8 mouse cellular contexts compared by ENCODE assay signal in the genomic region with DNA sequence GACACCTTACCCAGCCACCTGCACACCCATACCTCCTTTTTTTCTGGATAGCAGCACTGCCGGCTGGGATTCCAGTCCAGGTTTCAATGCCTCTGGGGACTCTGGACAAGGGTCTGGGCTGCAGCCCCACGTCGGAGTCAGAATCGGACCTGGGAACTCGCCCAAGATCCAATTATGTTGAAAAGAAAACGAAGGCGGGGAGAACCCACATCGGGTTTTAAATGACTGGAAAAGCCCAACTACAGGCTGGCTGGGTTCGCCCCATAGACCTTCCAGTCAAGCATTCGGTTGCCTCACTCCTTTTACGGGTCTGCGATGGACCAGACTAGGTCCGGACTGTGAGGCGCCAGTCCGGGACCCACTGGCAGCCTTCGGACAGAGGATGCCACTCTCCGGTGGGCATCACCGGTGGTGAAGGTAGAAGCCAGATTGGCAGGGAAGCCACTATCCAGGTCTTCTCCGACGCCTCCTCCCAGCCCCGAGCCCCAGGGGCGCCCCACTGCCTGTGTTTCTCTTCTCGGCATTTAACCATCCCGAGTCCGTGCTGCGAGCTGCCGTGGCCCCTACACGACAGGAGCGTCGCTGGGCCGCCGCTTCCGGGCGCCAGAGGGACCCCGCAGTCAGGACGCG. TPM values are rescaled to one million over a fixed set of nuclear protein-coding genes. Genes with fewer than 3 reads are reported as not detected.
DNase-seq lines count a peak whose midpoint lies in the region; ATAC-seq and TF ChIP-seq lines count a peak whose summit lies in the region.

No protein-coding gene starts in this region.

- H3K9me3 ChIP-seq in lung, embryonic 15.5 days, result no peaks in the 10 kb centered on the region
- no peaks in the 10 kb centered on the region for H3K9me3 ChIP-seq in heart, embryonic 16.5 days (replicated peaks; ENCODE audit: control insufficient read depth, low read length)
- no peaks in the 10 kb centered on the region for H3K9me3 ChIP-seq in midbrain, embryonic 11.5 days (ENCODE audit: control insufficient read depth, low read length)

- TF ChIP-seq CTCF in lung, adult 2 months (IDR thresholded peaks at IDR 0.05; ENCODE audit: insufficient read depth, low read length), result no peak

- no peak overlapping the region for H3K27ac ChIP-seq in lung, embryonic 15.5 days
- no peak overlapping the region for H3K27ac ChIP-seq in heart, embryonic 16.5 days (ENCODE audit: low read length)
- no peak overlapping the region for H3K27ac ChIP-seq in midbrain, embryonic 11.5 days (ENCODE audit: low read depth, low read length)

- no peak for ATAC-seq in lung, embryonic 15.5 days (ENCODE audit: borderline replicate concordance, extremely low read depth, low FRiP score, low TSS enrichment)
- ATAC-seq in heart, embryonic 16.5 days (replicated peaks; ENCODE audit: extremely low read depth, insufficient read depth, low FRiP score), result no peak
- ATAC-seq in midbrain, embryonic 11.5 days (ENCODE audit: low FRiP score), result no peak
- ATAC-seq in activated CD4-positive, CD25-positive, alpha-beta regulatory T cell, adult 4 months, result no peak

- DNase-seq in adrenal gland, adult 18-20 months (ENCODE audit: low spot score in 2 of 2), result peak; percentile 18 to 25
- no peak for DNase-seq in adrenal gland, postnatal 36 days
- DNase-seq in lung, adult 2 months, result no peak
- DNase-seq in midbrain, embryonic 11.5 days (ENCODE audit: low spot score, missing footprints), result peak; percentile 96
- DNase-seq in adrenal gland, postnatal 4 days (ENCODE audit: low spot score in 2 of 2), result no peak

- WGBS in lung, embryonic 15.5 days, result 2% methylated on average over 36 of the region's 37 CpGs
- WGBS in lung, adult 2 months, result 3% methylated on average over 37 of the region's 37 CpGs
- WGBS in heart, embryonic 16.5 days, result 1% methylated on average over 37 of the region's 37 CpGs
- WGBS in midbrain, embryonic 11.5 days, result 1% methylated on average over 37 of the region's 37 CpGs

- peak overlapping the region; percentile 99 for H3K4me2 ChIP-seq in lung, embryonic 15.5 days
- H3K4me2 ChIP-seq in heart, embryonic 16.5 days (ENCODE audit: low read depth, low read length), result peak overlapping the region; percentile 99
- H3K4me2 ChIP-seq in midbrain, embryonic 11.5 days, result peak overlapping the region; percentile 46

- peak overlapping the region; percentile 52 for H3K4me3 ChIP-seq in lung, embryonic 15.5 days
- no peak overlapping the region for H3K4me3 ChIP-seq in lung, adult 2 months (replicated peaks; ENCODE audit: extremely low read depth, low read depth, low read length)
- peak overlapping the region; percentile 44 for H3K4me3 ChIP-seq in heart, embryonic 16.5 days (ENCODE audit: low read length)
- peak overlapping the region; percentile 17 for H3K4me3 ChIP-seq in midbrain, embryonic 11.5 days (ENCODE audit: low read depth, low read length)

- no peaks in the 10 kb centered on the region for H3K36me3 ChIP-seq in lung, embryonic 15.5 days
- no peaks in the 10 kb centered on the region for H3K36me3 ChIP-seq in heart, embryonic 16.5 days (ENCODE audit: control insufficient read depth, insufficient read depth)
- H3K36me3 ChIP-seq in midbrain, embryonic 11.5 days (ENCODE audit: control insufficient read depth, insufficient read depth, low read length), result no peaks in the 10 kb centered on the region

- no peak for TF ChIP-seq POLR2A in lung, adult 2 months (IDR thresholded peaks at IDR 0.05; ENCODE audit: borderline replicate concordance, extremely low read depth, low read depth, low read length)

- H3K27me3 ChIP-seq in lung, embryonic 15.5 days, result peaks cover 72% of the 10 kb centered on the region
- H3K27me3 ChIP-seq in heart, embryonic 16.5 days (ENCODE audit: control insufficient read depth, insufficient read depth, low read length), result peaks cover 73% of the 10 kb centered on the region
- peaks cover 74% of the 10 kb centered on the region for H3K27me3 ChIP-seq in midbrain, embryonic 11.5 days (ENCODE audit: control insufficient read depth, insufficient read depth, low read length)

- peaks cover 78% of the 10 kb centered on the region for H3K4me1 ChIP-seq in lung, embryonic 15.5 days
- peaks cover 16% of the 10 kb centered on the region for H3K4me1 ChIP-seq in lung, adult 2 months (ENCODE audit: control insufficient read depth, insufficient read depth, low read length)
- peaks cover 39% of the 10 kb centered on the region for H3K4me1 ChIP-seq in heart, embryonic 16.5 days (ENCODE audit: control insufficient read depth, insufficient read depth, low read length)
- H3K4me1 ChIP-seq in midbrain, embryonic 11.5 days (ENCODE audit: control insufficient read depth, insufficient read depth, low read length), result peaks cover 32% of the 10 kb centered on the region

- H3K9ac ChIP-seq in lung, embryonic 15.5 days, result peak overlapping the region; percentile 27
- no peak overlapping the region for H3K9ac ChIP-seq in heart, embryonic 16.5 days (ENCODE audit: low read length)
- peak overlapping the region; percentile 72 for H3K9ac ChIP-seq in midbrain, embryonic 11.5 days (ENCODE audit: low read length)

RNA-seq across cellular contexts. Expression of gene Nptx1, which starts 1.3 kb away (rescaled TPM):
- total RNA-seq in adrenal gland, adult 18-20 months (2021), result 1 to 10 TPM; 2.7 to 4.6 TPM
- total RNA-seq in adrenal gland, postnatal 36 days (2021), result 1 to 10 TPM; 2.1 to 8.3 TPM
- polyA plus RNA-seq in lung, embryonic 15.5 days (2015; fragmentation: Nextera tagmentation; extraction: Ambion mirVana), result 1.7 TPM in 2 replicates
- polyA plus RNA-seq in lung, adult 2 months (2012; rRNA removed), result 8.7 and 11.8 TPM in 2 replicates
- 0.69 and 0.74 TPM in 2 replicates for polyA plus RNA-seq in heart, embryonic 16.5 days (2015; fragmentation: Nextera tagmentation; extraction: Ambion mirVana)
- polyA plus RNA-seq in midbrain, embryonic 11.5 days (2014; fragmentation: Nextera tagmentation; extraction: Ambion mirVana), result 2.5 and 3.0 TPM in 2 replicates
- 1 to 10 TPM; 6.0 to 6.2 TPM for total RNA-seq in adrenal gland, postnatal 4 days (2021)
- polyA plus RNA-seq in activated CD4-positive, CD25-positive, alpha-beta regulatory T cell, adult 4 months (2017; shearing (Covaris generic)), result not detected

RNA-seq across cellular contexts. Expression of gene Rptor, which starts 53.8 kb away (rescaled TPM):
- total RNA-seq in adrenal gland, adult 18-20 months (2021), result 10 to 100 TPM; 44.4 to 50.2 TPM
- total RNA-seq in adrenal gland, postnatal 36 days (2021), result 10 to 100 TPM; 50.0 to 51.9 TPM
- 8.5 and 9.7 TPM in 2 replicates for polyA plus RNA-seq in lung, embryonic 15.5 days (2015; fragmentation: Nextera tagmentation; extraction: Ambion mirVana)
- 24.1 and 26.2 TPM in 2 replicates for polyA plus RNA-seq in lung, adult 2 months (2012; rRNA removed)
- polyA plus RNA-seq in heart, embryonic 16.5 days (2015; fragmentation: Nextera tagmentation; extraction: Ambion mirVana), result 7.0 and 7.7 TPM in 2 replicates
- 8.7 and 11.1 TPM in 2 replicates for polyA plus RNA-seq in midbrain, embryonic 11.5 days (2014; fragmentation: Nextera tagmentation; extraction: Ambion mirVana)
- total RNA-seq in adrenal gland, postnatal 4 days (2021), result 10 to 100 TPM; 53.1 to 56.7 TPM
- polyA plus RNA-seq in activated CD4-positive, CD25-positive, alpha-beta regulatory T cell, adult 4 months (2017; shearing (Covaris generic)), result 1 to 10 TPM; 6.1 to 6.6 TPM

RNA-seq across cellular contexts. Expression of gene Endov, which starts 57.7 kb away (rescaled TPM):
- 10 to 100 TPM; 14.4 to 15.6 TPM for total RNA-seq in adrenal gland, adult 18-20 months (2021)
- total RNA-seq in adrenal gland, postnatal 36 days (2021), result 10 to 100 TPM; 16.6 to 17.3 TPM
- polyA plus RNA-seq in lung, embryonic 15.5 days (2015; fragmentation: Nextera tagmentation; extraction: Ambion mirVana), result 17.2 and 17.4 TPM in 2 replicates
- 16.0 and 21.9 TPM in 2 replicates for polyA plus RNA-seq in lung, adult 2 months (2012; rRNA removed)
- polyA plus RNA-seq in heart, embryonic 16.5 days (2015; fragmentation: Nextera tagmentation; extraction: Ambion mirVana), result 9.6 and 11.1 TPM in 2 replicates
- 13.2 and 14.0 TPM in 2 replicates for polyA plus RNA-seq in midbrain, embryonic 11.5 days (2014; fragmentation: Nextera tagmentation; extraction: Ambion mirVana)
- total RNA-seq in adrenal gland, postnatal 4 days (2021), result 10 to 100 TPM; 37.1 to 38.2 TPM
- polyA plus RNA-seq in activated CD4-positive, CD25-positive, alpha-beta regulatory T cell, adult 4 months (2017; shearing (Covaris generic)), result 10 to 100 TPM; 11.9 to 15.2 TPM

Comparison
In these comparisons a context has a peak if more than half of its experiments do, and no peak if none do; other contexts are left out.
1. DNase-seq: peak in adrenal gland, adult 18-20 months (2 of 2) and midbrain, embryonic 11.5 days (single experiment); none in adrenal gland, postnatal 36 days (0 of 2), lung, adult 2 months (single experiment) and adrenal gland, postnatal 4 days (0 of 2).
2. H3K4me2 ChIP-seq: peak in every context shown above with its lines; median percentile 99 in lung, embryonic 15.5 days; 99 in heart, embryonic 16.5 days; 46 in midbrain, embryonic 11.5 days.